Mouse (Mus musculus): Measurements from ENCODE around the gene Rnase9. TPM values are rescaled to one million over a fixed set of nuclear protein-coding genes. Genes with fewer than 3 reads are reported as not detected.

Rnase9 gene
- polyA plus RNA-seq, 1 experiment from 2014 or later, result not detected

GRCm38 (mm10) chr14:50991037-50991436 lies 50.6 kb downstream of the Rnase9 start:
- DNase-seq (ENCODE audit: low spot score), result no peak
- Histone ChIP-seq H3K4me1 (replicated peaks; ENCODE audit: insufficient read depth, low read length) (no peaks in the 10 kb centered on the region), H3K9me3 (replicated peaks; ENCODE audit: low read length) (no peaks in the 10 kb centered on the region), H3K9ac (ENCODE audit: low read depth, low read length) (no peak overlapping the region), H3K4me2 (ENCODE audit: low read length) (no peak overlapping the region), H3K4me3 (replicated peaks; ENCODE audit: low read depth, low read length) (no peak overlapping the region), H3K27ac (peak overlapping the region; percentile 79), H3K27me3 (ENCODE audit: insufficient read depth, low read length) (no peaks in the 10 kb centered on the region), H3K36me3 (ENCODE audit: insufficient read depth, low read length) (no peaks in the 10 kb centered on the region)
- ATAC-seq (replicated peaks; ENCODE audit: low FRiP score, low read depth), result peak; percentile 89
- no peak for TF ChIP-seq CTCF (IDR thresholded peaks at IDR 0.05; ENCODE audit: low read depth)
- WGBS, result 71% methylated on average over 3 of the region's 3 CpGs

Other genes with a start within 250 kb of the Rnase9 start
- not detected in 2 replicates for gene Ccnb1ip1, start 234.1 kb downstream of the Rnase9 start, polyA plus RNA-seq (2015; fragmentation: Nextera tagmentation; extraction: Ambion mirVana)
- gene Parp2, start 234.0 kb downstream of the Rnase9 start, polyA plus RNA-seq (2015; fragmentation: Nextera tagmentation; extraction: Ambion mirVana), result 49.0 and 50.3 TPM in 2 replicates
- gene Tep1, start 171.3 kb downstream of the Rnase9 start, polyA plus RNA-seq (2015; fragmentation: Nextera tagmentation; extraction: Ambion mirVana), result 8.4 and 10.9 TPM in 2 replicates
- 0.24 and 0.37 TPM in 2 replicates for gene Klhl33, start 144.4 kb downstream of the Rnase9 start, polyA plus RNA-seq (2015; fragmentation: Nextera tagmentation; extraction: Ambion mirVana)
- gene Osgep, start 117.0 kb downstream of the Rnase9 start, polyA plus RNA-seq (2015; fragmentation: Nextera tagmentation; extraction: Ambion mirVana), result 122 and 138 TPM in 2 replicates
- gene Apex1, start 116.9 kb downstream of the Rnase9 start, polyA plus RNA-seq (2015; fragmentation: Nextera tagmentation; extraction: Ambion mirVana), result 211 and 212 TPM in 2 replicates
- gene Pip4p1, start 111.0 kb downstream of the Rnase9 start, polyA plus RNA-seq (2015; fragmentation: Nextera tagmentation; extraction: Ambion mirVana), result 49.5 and 52.6 TPM in 2 replicates
- gene Pnp, start 110.8 kb downstream of the Rnase9 start, polyA plus RNA-seq (2015; fragmentation: Nextera tagmentation; extraction: Ambion mirVana), result 78.5 and 81.0 TPM in 2 replicates
- gene Gm49342, start 97.4 kb downstream of the Rnase9 start, polyA plus RNA-seq (2015; fragmentation: Nextera tagmentation; extraction: Ambion mirVana), result not detected in 2 replicates
- gene Pnp2, start 85.9 kb downstream of the Rnase9 start, polyA plus RNA-seq (2015; fragmentation: Nextera tagmentation; extraction: Ambion mirVana), result 0.79 and 1.1 TPM in 2 replicates
- 0.08 and 0.11 TPM in 2 replicates for gene Rnase10, start 34.1 kb downstream of the Rnase9 start, polyA plus RNA-seq (2015; fragmentation: Nextera tagmentation; extraction: Ambion mirVana)
- 0.27 TPM in 1 of 2 replicates, not detected in the other for gene Rnase11, start 8.3 kb upstream of the Rnase9 start, polyA plus RNA-seq (2015; fragmentation: Nextera tagmentation; extraction: Ambion mirVana)
- 10.3 and 11.1 TPM in 2 replicates for gene Rnase12, start 15.8 kb upstream of the Rnase9 start, polyA plus RNA-seq (2015; fragmentation: Nextera tagmentation; extraction: Ambion mirVana)
- not detected in 2 replicates for gene Olfr750, start 32.6 kb upstream of the Rnase9 start, polyA plus RNA-seq (2015; fragmentation: Nextera tagmentation; extraction: Ambion mirVana)
- 41.4 and 48.2 TPM in 2 replicates for gene Rnase4, start 49.2 kb upstream of the Rnase9 start, polyA plus RNA-seq (2015; fragmentation: Nextera tagmentation; extraction: Ambion mirVana)
- 6.7 and 7.5 TPM in 2 replicates for gene Ang, start 49.3 kb upstream of the Rnase9 start, polyA plus RNA-seq (2015; fragmentation: Nextera tagmentation; extraction: Ambion mirVana)
- gene Eddm3b, start 72.6 kb upstream of the Rnase9 start, polyA plus RNA-seq (2015; fragmentation: Nextera tagmentation; extraction: Ambion mirVana), result 2.0 and 2.8 TPM in 2 replicates
- 0.83 and 1.4 TPM in 2 replicates for gene Rnase6, start 82.0 kb upstream of the Rnase9 start, polyA plus RNA-seq (2015; fragmentation: Nextera tagmentation; extraction: Ambion mirVana)
- gene Rnase1, start 104.9 kb upstream of the Rnase9 start, polyA plus RNA-seq (2015; fragmentation: Nextera tagmentation; extraction: Ambion mirVana), result 0.51 and 1.0 TPM in 2 replicates
- not detected in 2 replicates for gene Rnase2b, start 120.4 kb upstream of the Rnase9 start, polyA plus RNA-seq (2015; fragmentation: Nextera tagmentation; extraction: Ambion mirVana)
- not detected in 2 replicates for gene Ang2, start 157.3 kb upstream of the Rnase9 start, polyA plus RNA-seq (2015; fragmentation: Nextera tagmentation; extraction: Ambion mirVana)
- gene Ear14, start 161.5 kb upstream of the Rnase9 start, polyA plus RNA-seq (2015; fragmentation: Nextera tagmentation; extraction: Ambion mirVana), result not detected in 2 replicates
- gene Rnase2a, start 214.2 kb upstream of the Rnase9 start, polyA plus RNA-seq (2015; fragmentation: Nextera tagmentation; extraction: Ambion mirVana), result not detected in 2 replicates